In the genomic region with DNA sequence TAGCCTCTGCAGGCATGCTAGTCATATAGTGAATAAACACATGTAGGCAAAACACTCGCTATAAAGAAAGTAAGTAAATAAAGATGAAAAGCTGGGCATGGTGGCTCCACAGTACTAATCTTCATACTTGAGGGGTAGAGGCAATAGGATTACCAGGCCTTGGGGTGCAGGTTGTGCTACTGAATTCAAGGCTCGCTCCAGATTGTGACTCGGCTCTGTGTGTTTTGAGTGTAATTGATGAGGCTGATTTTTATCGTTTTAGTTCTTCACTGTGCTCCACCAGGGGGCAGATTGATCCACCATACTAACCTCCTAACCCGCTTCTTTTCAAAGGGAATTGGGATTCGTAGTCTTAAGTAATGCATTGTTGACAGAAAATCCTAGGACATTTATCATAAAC, we compare ENCODE assay signal across 8 mouse cellular contexts. TPM values are rescaled to one million over a fixed set of nuclear protein-coding genes. Genes with fewer than 3 reads are reported as not detected.
DNase-seq lines count a peak whose midpoint lies in the region; ATAC-seq and TF ChIP-seq lines count a peak whose summit lies in the region.

No protein-coding gene starts in this region.

- peak overlapping the region; percentile 89 for H3K27ac ChIP-seq in intestine, embryonic 15.5 days
- H3K27ac ChIP-seq in limb, embryonic 14.5 days (replicated peaks; ENCODE audit: low read depth, low read length), result peak overlapping the region; percentile 76
- H3K27ac ChIP-seq in midbrain, embryonic 14.5 days (replicated peaks; ENCODE audit: low read depth, low read length), result no peak overlapping the region; the same call in 1 of the 2 replicates

- H3K9ac ChIP-seq in intestine, embryonic 15.5 days, result peak overlapping the region; percentile 55; the same call in 1 of the 2 replicates
- peak overlapping the region; percentile 65 for H3K9ac ChIP-seq in limb, embryonic 14.5 days (ENCODE audit: low read depth, low read length, severe bottlenecking)
- H3K9ac ChIP-seq in midbrain, embryonic 14.5 days (replicated peaks; ENCODE audit: low read length), result peak overlapping the region; percentile 48; the same call in 1 of the 2 replicates

- peak overlapping the region; percentile 80 for H3K4me2 ChIP-seq in intestine, embryonic 15.5 days (replicated peaks)
- H3K4me2 ChIP-seq in limb, embryonic 14.5 days (replicated peaks; ENCODE audit: low read depth, low read length, severe bottlenecking), result peak overlapping the region; percentile 66
- H3K4me2 ChIP-seq in midbrain, embryonic 14.5 days (ENCODE audit: low read length), result peak overlapping the region; percentile 82

- no peaks in the 10 kb centered on the region for H3K27me3 ChIP-seq in intestine, embryonic 15.5 days (replicated peaks)
- no peaks in the 10 kb centered on the region for H3K27me3 ChIP-seq in limb, embryonic 14.5 days (ENCODE audit: control insufficient read depth, insufficient read depth, low read length)
- H3K27me3 ChIP-seq in midbrain, embryonic 14.5 days (ENCODE audit: control insufficient read depth, insufficient read depth, low read length), result no peaks in the 10 kb centered on the region

- H3K4me1 ChIP-seq in intestine, embryonic 15.5 days (replicated peaks), result peaks cover 9% of the 10 kb centered on the region
- peaks cover 11% of the 10 kb centered on the region for H3K4me1 ChIP-seq in limb, embryonic 14.5 days (ENCODE audit: control insufficient read depth, insufficient read depth, low read length)
- H3K4me1 ChIP-seq in midbrain, embryonic 14.5 days (ENCODE audit: control insufficient read depth, insufficient read depth, low read length), result peaks cover 6% of the 10 kb centered on the region; the same call in 1 of the 2 replicates

- 0 out of 2 replicates have a peak, but pooled peaks cover 4% of the 10 kb centered on the region for H3K36me3 ChIP-seq in intestine, embryonic 15.5 days
- H3K36me3 ChIP-seq in limb, embryonic 14.5 days (ENCODE audit: control insufficient read depth, insufficient read depth, low read length), result peaks cover 10% of the 10 kb centered on the region
- 0 out of 2 replicates have a peak, but pooled peaks cover 4% of the 10 kb centered on the region for H3K36me3 ChIP-seq in midbrain, embryonic 14.5 days (ENCODE audit: control insufficient read depth, insufficient read depth, low read length)

- 9% methylated on average over 6 of the region's 6 CpGs for WGBS in intestine, embryonic 15.5 days
- WGBS in limb, embryonic 14.5 days, result 20% methylated on average over 6 of the region's 6 CpGs
- 13% methylated on average over 6 of the region's 6 CpGs for WGBS in midbrain, embryonic 14.5 days

- H3K4me3 ChIP-seq in intestine, embryonic 15.5 days (replicated peaks), result peak overlapping the region; percentile 53
- H3K4me3 ChIP-seq in limb, embryonic 14.5 days (replicated peaks; ENCODE audit: low read length), result peak overlapping the region; percentile 45
- peak overlapping the region; percentile 38 for H3K4me3 ChIP-seq in midbrain, embryonic 14.5 days (replicated peaks; ENCODE audit: low read depth, low read length)

- peak; percentile 34 for DNase-seq in 3134 (ENCODE audit: extremely low read depth, insufficient read length, low spot score)
- DNase-seq in MEL-GATA-1-ER (ENCODE audit: extremely low read depth, low read depth), result peak; percentile 60
- DNase-seq in cerebellum, postnatal 10 days, result peak; percentile 78 to 83
- DNase-seq in frontal cortex, postnatal 36 days (ENCODE audit: low spot score in 2 of 2), result peak; percentile 26 to 52
- DNase-seq in limb, embryonic 14.5 days (ENCODE audit: low spot score), result peak; percentile 74
- DNase-seq in midbrain, embryonic 14.5 days, result peak; percentile 82
- DNase-seq in thymus, postnatal 0 days (ENCODE audit: low spot score), result peak; percentile 61

- no peaks in the 10 kb centered on the region for H3K9me3 ChIP-seq in intestine, embryonic 15.5 days
- H3K9me3 ChIP-seq in limb, embryonic 14.5 days (ENCODE audit: control insufficient read depth, low read length), result no peaks in the 10 kb centered on the region
- no peaks in the 10 kb centered on the region for H3K9me3 ChIP-seq in midbrain, embryonic 14.5 days (ENCODE audit: control insufficient read depth, low read length)

- ATAC-seq in intestine, embryonic 15.5 days, result peak; percentile 71
- ATAC-seq in limb, embryonic 14.5 days (ENCODE audit: low FRiP score, low read depth), result peak; percentile 65; the same call in 1 of the 2 replicates
- ATAC-seq in midbrain, embryonic 14.5 days (ENCODE audit: low FRiP score, low TSS enrichment), result 0 out of 2 replicates have a peak, but pooled peaks have one; percentile 40

- no peak for TF ChIP-seq POLR2A in limb, embryonic 14.5 days (IDR thresholded peaks at IDR 0.05; ENCODE audit: borderline replicate concordance, extremely low read depth, insufficient read depth, insufficient read length)

RNA-seq across cellular contexts. Expression of a gene that starts 6.6 kb away (rescaled TPM):
- polyA plus RNA-seq in intestine, embryonic 15.5 days (2015; fragmentation: Nextera tagmentation; extraction: Ambion mirVana), result 23.1 and 23.5 TPM in 2 replicates
- 23.8 and 35.8 TPM in 2 replicates for polyA plus RNA-seq in limb, embryonic 14.5 days (2012; rRNA removed)
- polyA plus RNA-seq in limb, embryonic 14.5 days (2014; fragmentation: Nextera tagmentation; extraction: Ambion mirVana), result 17.8 and 21.8 TPM in 2 replicates
- 10.7 and 11.7 TPM in 2 replicates for polyA plus RNA-seq in midbrain, embryonic 14.5 days (2014; fragmentation: Nextera tagmentation; extraction: Ambion mirVana)
- 5.0 and 5.8 TPM in 2 replicates for polyA plus RNA-seq in thymus, postnatal 0 days (2015; fragmentation: Nextera tagmentation; extraction: Ambion mirVana)

RNA-seq across cellular contexts. Expression of a gene that starts 6.6 kb away (rescaled TPM):
- 1,458 and 1,499 TPM in 2 replicates for polyA plus RNA-seq in intestine, embryonic 15.5 days (2015; fragmentation: Nextera tagmentation; extraction: Ambion mirVana)
- polyA plus RNA-seq in limb, embryonic 14.5 days (2012; rRNA removed), result 3,285 and 4,392 TPM in 2 replicates
- polyA plus RNA-seq in limb, embryonic 14.5 days (2014; fragmentation: Nextera tagmentation; extraction: Ambion mirVana), result 2,297 and 2,465 TPM in 2 replicates
- 1,026 and 1,236 TPM in 2 replicates for polyA plus RNA-seq in midbrain, embryonic 14.5 days (2014; fragmentation: Nextera tagmentation; extraction: Ambion mirVana)
- 2,641 and 2,777 TPM in 2 replicates for polyA plus RNA-seq in thymus, postnatal 0 days (2015; fragmentation: Nextera tagmentation; extraction: Ambion mirVana)

RNA-seq across cellular contexts. Expression of a gene that starts 11.3 kb away (rescaled TPM):
- 111 and 113 TPM in 2 replicates for polyA plus RNA-seq in intestine, embryonic 15.5 days (2015; fragmentation: Nextera tagmentation; extraction: Ambion mirVana)
- polyA plus RNA-seq in limb, embryonic 14.5 days (2012; rRNA removed), result 74.2 and 78.2 TPM in 2 replicates
- 120 and 130 TPM in 2 replicates for polyA plus RNA-seq in limb, embryonic 14.5 days (2014; fragmentation: Nextera tagmentation; extraction: Ambion mirVana)
- polyA plus RNA-seq in midbrain, embryonic 14.5 days (2014; fragmentation: Nextera tagmentation; extraction: Ambion mirVana), result 102 and 114 TPM in 2 replicates
- polyA plus RNA-seq in thymus, postnatal 0 days (2015; fragmentation: Nextera tagmentation; extraction: Ambion mirVana), result 169 and 171 TPM in 2 replicates

RNA-seq across cellular contexts. Expression of a gene that starts 23.2 kb away (rescaled TPM):
- polyA plus RNA-seq in intestine, embryonic 15.5 days (2015; fragmentation: Nextera tagmentation; extraction: Ambion mirVana), result 10.7 and 14.5 TPM in 2 replicates
- 6.3 and 6.4 TPM in 2 replicates for polyA plus RNA-seq in limb, embryonic 14.5 days (2012; rRNA removed)
- 6.7 and 10.0 TPM in 2 replicates for polyA plus RNA-seq in limb, embryonic 14.5 days (2014; fragmentation: Nextera tagmentation; extraction: Ambion mirVana)
- polyA plus RNA-seq in midbrain, embryonic 14.5 days (2014; fragmentation: Nextera tagmentation; extraction: Ambion mirVana), result 2.1 and 2.7 TPM in 2 replicates
- 3.3 and 3.9 TPM in 2 replicates for polyA plus RNA-seq in thymus, postnatal 0 days (2015; fragmentation: Nextera tagmentation; extraction: Ambion mirVana)

RNA-seq across cellular contexts. Expression of a gene that starts 27.9 kb away (rescaled TPM):
- polyA plus RNA-seq in intestine, embryonic 15.5 days (2015; fragmentation: Nextera tagmentation; extraction: Ambion mirVana), result 114 and 119 TPM in 2 replicates
- 56.8 and 66.4 TPM in 2 replicates for polyA plus RNA-seq in limb, embryonic 14.5 days (2012; rRNA removed)
- 104 and 111 TPM in 2 replicates for polyA plus RNA-seq in limb, embryonic 14.5 days (2014; fragmentation: Nextera tagmentation; extraction: Ambion mirVana)
- polyA plus RNA-seq in midbrain, embryonic 14.5 days (2014; fragmentation: Nextera tagmentation; extraction: Ambion mirVana), result 44.0 and 46.6 TPM in 2 replicates
- polyA plus RNA-seq in thymus, postnatal 0 days (2015; fragmentation: Nextera tagmentation; extraction: Ambion mirVana), result 92.7 and 96.1 TPM in 2 replicates
